Comparison of ENCODE assay signal across 8 mouse cellular contexts in the genomic region with DNA sequence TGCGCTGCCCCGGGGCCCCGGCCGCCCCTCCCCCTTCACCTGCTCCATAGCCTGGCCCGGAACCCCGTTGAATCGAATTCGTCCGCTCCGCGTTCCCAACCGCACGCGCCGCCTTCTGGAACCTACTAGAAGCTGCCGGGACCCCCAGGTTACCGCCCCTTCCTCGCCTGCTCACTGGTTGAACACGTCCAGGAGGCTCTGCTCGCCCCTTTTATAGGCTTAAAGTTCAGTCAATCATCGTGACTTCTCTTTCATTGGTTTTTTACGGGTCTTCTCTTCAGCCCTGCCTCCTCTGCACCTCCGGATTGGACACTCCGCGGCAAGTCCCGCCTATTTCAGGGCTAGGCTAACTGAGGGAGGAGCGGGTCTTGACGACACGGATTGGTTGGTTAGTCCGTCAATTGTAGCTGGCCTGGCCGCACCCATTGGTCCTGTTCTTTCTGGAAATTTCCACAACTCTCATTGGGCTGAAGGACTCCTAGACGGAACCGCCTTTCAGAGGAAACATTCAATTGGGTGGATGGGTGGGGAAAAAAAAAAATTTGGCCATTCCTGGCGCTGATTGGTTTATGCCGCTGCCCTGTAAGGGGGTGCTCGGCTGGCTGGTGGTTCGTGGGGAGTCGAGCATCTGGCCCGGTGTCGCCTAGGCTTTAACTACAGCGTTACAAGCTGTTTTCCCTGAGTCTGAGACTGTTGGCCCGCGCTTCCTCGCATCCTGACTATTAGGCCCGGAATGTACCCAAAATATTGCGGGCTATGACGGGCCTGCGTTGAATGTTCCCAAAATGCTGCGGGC. TPM values are rescaled to one million over a fixed set of nuclear protein-coding genes. Genes with fewer than 3 reads are reported as not detected.
A peak's percentile ranks its signal among the peaks of the same experiment; 100 is the strongest.
DNase-seq lines count a peak whose midpoint lies in the region; ATAC-seq and TF ChIP-seq lines count a peak whose summit lies in the region.

Gene Stip1 (minus strand): TSS at position 127 of the 796 bp plus-strand sequence.

- H3K9me3 ChIP-seq in forebrain, embryonic 10.5 days = no peaks in the 10 kb centered on the region
- H3K9me3 ChIP-seq in heart, embryonic 15.5 days (replicated peaks) = no peaks in the 10 kb centered on the region
- H3K9me3 ChIP-seq in liver, embryonic 14.5 days (ENCODE audit: control insufficient read depth, low read length) = no peaks in the 10 kb centered on the region
- no peaks in the 10 kb centered on the region for H3K9me3 ChIP-seq in neural tube, embryonic 11.5 days (ENCODE audit: control insufficient read depth, low read length)
- no peaks in the 10 kb centered on the region for H3K9me3 ChIP-seq in stomach, postnatal 0 days (ENCODE audit: control insufficient read depth, low read length)

- peak; percentile 98 for ATAC-seq in heart, embryonic 15.5 days (replicated peaks; ENCODE audit: insufficient number of reproducible peaks, insufficient read depth, low FRiP score, low read depth)
- ATAC-seq in liver, embryonic 14.5 days (ENCODE audit: insufficient read depth) = peak; percentile 95
- peak; percentile 99 for ATAC-seq in neural tube, embryonic 11.5 days (ENCODE audit: insufficient read depth, low FRiP score, low TSS enrichment)
- peak; percentile 99 for ATAC-seq in stomach, postnatal 0 days (ENCODE audit: low FRiP score, low TSS enrichment)

- peak; percentile 76 for TF ChIP-seq CTCF in liver, embryonic 14.5 days (IDR thresholded peaks at IDR 0.05; ENCODE audit: low read depth)
- TF ChIP-seq CTCF in stomach, postnatal 0 days (IDR thresholded peaks at IDR 0.05; ENCODE audit: low read depth) = peak; percentile 73

- H3K27ac ChIP-seq in forebrain, embryonic 10.5 days = peak within 1 kb of the TSS; percentile 99
- peak within 1 kb of the TSS; percentile 96 for H3K27ac ChIP-seq in heart, embryonic 15.5 days
- H3K27ac ChIP-seq in liver, embryonic 14.5 days = peak within 1 kb of the TSS; percentile 81
- peak within 1 kb of the TSS; percentile 89 for H3K27ac ChIP-seq in neural tube, embryonic 11.5 days (ENCODE audit: low read depth, low read length)
- peak within 1 kb of the TSS; percentile 96 for H3K27ac ChIP-seq in stomach, postnatal 0 days (replicated peaks)

- DNase-seq in CD8-positive naive resting alpha-beta T cell, adult 2 months (ENCODE audit: low read depth in 2 of 2, low spot score in 2 of 2) = peak; percentile 96 to 98
- peak; percentile 99 for DNase-seq in c-Kit-positive CD71-negative TER-119-negative erythroid progenitor cells, embryonic 14.5 days (ENCODE audit: low read depth)
- peak; percentile 99 for DNase-seq in forebrain, embryonic 10.5 days (ENCODE audit: extremely low spot score, low spot score)
- DNase-seq in kidney, postnatal 25 days = peak; percentile 100
- DNase-seq in liver, embryonic 14.5 days (ENCODE audit: low read depth in 3 of 3, low spot score in 3 of 3) = peak; percentile 100
- DNase-seq in neural tube, embryonic 11.5 days (ENCODE audit: low spot score) = peak; percentile 98
- peak; percentile 98 for DNase-seq in stomach, postnatal 0 days (ENCODE audit: low spot score)

- no peak; the same call in 1 of the 2 replicates for TF ChIP-seq EP300 in liver, embryonic 14.5 days (IDR thresholded peaks at IDR 0.05; ENCODE audit: low read depth)
- peak; percentile 94 for TF ChIP-seq EP300 in stomach, postnatal 0 days (optimal IDR thresholded peaks at IDR 0.05)

- H3K36me3 ChIP-seq in forebrain, embryonic 10.5 days (replicated peaks) = peaks cover 36% of the 10 kb centered on the region
- H3K36me3 ChIP-seq in heart, embryonic 15.5 days = peaks cover 3% of the 10 kb centered on the region; the same call in 1 of the 2 replicates
- peaks cover 6% of the 10 kb centered on the region for H3K36me3 ChIP-seq in liver, embryonic 14.5 days (replicated peaks; ENCODE audit: control insufficient read depth, insufficient read depth, low read depth)
- peaks cover 6% of the 10 kb centered on the region for H3K36me3 ChIP-seq in neural tube, embryonic 11.5 days (ENCODE audit: control insufficient read depth, insufficient read depth, low read length)
- H3K36me3 ChIP-seq in stomach, postnatal 0 days (ENCODE audit: control insufficient read depth, insufficient read depth, low read length) = no peaks in the 10 kb centered on the region

- H3K4me2 ChIP-seq in heart, embryonic 15.5 days = peak within 1 kb of the TSS; percentile 87
- peak within 1 kb of the TSS; percentile 91 for H3K4me2 ChIP-seq in liver, embryonic 14.5 days (ENCODE audit: low read depth)
- peak within 1 kb of the TSS; percentile 91 for H3K4me2 ChIP-seq in neural tube, embryonic 11.5 days (ENCODE audit: low read depth)
- H3K4me2 ChIP-seq in stomach, postnatal 0 days (replicated peaks; ENCODE audit: low read depth) = peak within 1 kb of the TSS; percentile 74

- H3K9ac ChIP-seq in heart, embryonic 15.5 days = peak within 1 kb of the TSS; percentile 88
- peak within 1 kb of the TSS; percentile 94 for H3K9ac ChIP-seq in liver, embryonic 14.5 days (replicated peaks)
- peak within 1 kb of the TSS; percentile 96 for H3K9ac ChIP-seq in neural tube, embryonic 11.5 days (ENCODE audit: low read length)
- H3K9ac ChIP-seq in stomach, postnatal 0 days (ENCODE audit: low read length) = peak within 1 kb of the TSS; percentile 91

- no peaks in the 10 kb centered on the region for H3K27me3 ChIP-seq in forebrain, embryonic 10.5 days (ENCODE audit: poor library complexity, severe bottlenecking)
- no peaks in the 10 kb centered on the region for H3K27me3 ChIP-seq in heart, embryonic 15.5 days
- no peaks in the 10 kb centered on the region for H3K27me3 ChIP-seq in liver, embryonic 14.5 days (ENCODE audit: control insufficient read depth, insufficient read depth, low read length)
- no peaks in the 10 kb centered on the region for H3K27me3 ChIP-seq in neural tube, embryonic 11.5 days (ENCODE audit: control insufficient read depth, insufficient read depth, low read length)
- no peaks in the 10 kb centered on the region for H3K27me3 ChIP-seq in stomach, postnatal 0 days (ENCODE audit: control insufficient read depth, insufficient read depth, low read length)

- under 1% methylated on average over 49 of the region's 49 CpGs for WGBS in forebrain, embryonic 10.5 days
- under 1% methylated on average over 49 of the region's 49 CpGs for WGBS in heart, embryonic 15.5 days
- WGBS in liver, embryonic 14.5 days (ENCODE audit: insufficient replicate concordance) = under 1% methylated on average over 49 of the region's 49 CpGs
- WGBS in neural tube, embryonic 11.5 days = under 1% methylated on average over 49 of the region's 49 CpGs
- WGBS in stomach, postnatal 0 days = under 1% methylated on average over 49 of the region's 49 CpGs

- H3K4me3 ChIP-seq in forebrain, embryonic 10.5 days = peak within 1 kb of the TSS; percentile 96
- H3K4me3 ChIP-seq in heart, embryonic 15.5 days = peak within 1 kb of the TSS; percentile 90
- H3K4me3 ChIP-seq in liver, embryonic 14.5 days (ENCODE audit: insufficient read depth in 1 of 2, low read depth in 2 of 2, low read length in 2 of 2) = peak within 1 kb of the TSS; percentile 90 to 94
- H3K4me3 ChIP-seq in neural tube, embryonic 11.5 days (ENCODE audit: low read depth, low read length) = peak within 1 kb of the TSS; percentile 89
- peak within 1 kb of the TSS; percentile 89 for H3K4me3 ChIP-seq in stomach, postnatal 0 days (ENCODE audit: low read depth, low read length)

- peaks cover 48% of the 10 kb centered on the region for H3K4me1 ChIP-seq in forebrain, embryonic 10.5 days
- H3K4me1 ChIP-seq in heart, embryonic 15.5 days (replicated peaks) = peaks cover 40% of the 10 kb centered on the region
- H3K4me1 ChIP-seq in liver, embryonic 14.5 days (replicated peaks; ENCODE audit: control insufficient read depth in 2 of 2, insufficient read depth in 2 of 2, low read length in 1 of 2) = peaks cover 18 to 28% of the 10 kb centered on the region in 2 experiments; a peak in 3 of 4 replicates
- H3K4me1 ChIP-seq in neural tube, embryonic 11.5 days (ENCODE audit: control insufficient read depth, insufficient read depth, low read length) = peaks cover 17% of the 10 kb centered on the region
- peaks cover 7% of the 10 kb centered on the region for H3K4me1 ChIP-seq in stomach, postnatal 0 days (replicated peaks; ENCODE audit: control insufficient read depth, insufficient read depth)

RNA-seq across cellular contexts. Expression of gene Stip1, which starts in this region (rescaled TPM):
- 456 and 486 TPM in 2 replicates for polyA plus RNA-seq in forebrain, embryonic 10.5 days (2016; fragmentation: Nextera tagmentation; extraction: Ambion mirVana)
- polyA plus RNA-seq in heart, embryonic 15.5 days (2015; fragmentation: Nextera tagmentation; extraction: Ambion mirVana) = 168 and 203 TPM in 2 replicates
- 56.2 and 86.2 TPM in 2 replicates for polyA plus RNA-seq in liver, embryonic 14.5 days (2012; rRNA removed)
- polyA plus RNA-seq in liver, embryonic 14.5 days (2014; fragmentation: Nextera tagmentation; extraction: Ambion mirVana) = 113 and 122 TPM in 2 replicates
- 423 and 425 TPM in 2 replicates for polyA plus RNA-seq in neural tube, embryonic 11.5 days (2014; fragmentation: Nextera tagmentation; extraction: Ambion mirVana)
- 67.9 and 69.7 TPM in 2 replicates for polyA plus RNA-seq in stomach, postnatal 0 days (2015; fragmentation: Nextera tagmentation; extraction: Ambion mirVana)

Comparison
In these comparisons a context has a peak if more than half of its experiments do, and no peak if none do; other contexts are left out.
1. Peak in every context shown above with its lines: DNase-seq, ATAC-seq, H3K4me3 ChIP-seq and H3K27ac ChIP-seq.